Mouse (Mus musculus): ENCODE results near the gene Csk.

The Csk gene

GRCm38 (mm10) chr9:57657843-57658242 lies 4.4 kb upstream of the Csk start:
- DNase-seq (ENCODE audit: low spot score), result no peak

DNA sequence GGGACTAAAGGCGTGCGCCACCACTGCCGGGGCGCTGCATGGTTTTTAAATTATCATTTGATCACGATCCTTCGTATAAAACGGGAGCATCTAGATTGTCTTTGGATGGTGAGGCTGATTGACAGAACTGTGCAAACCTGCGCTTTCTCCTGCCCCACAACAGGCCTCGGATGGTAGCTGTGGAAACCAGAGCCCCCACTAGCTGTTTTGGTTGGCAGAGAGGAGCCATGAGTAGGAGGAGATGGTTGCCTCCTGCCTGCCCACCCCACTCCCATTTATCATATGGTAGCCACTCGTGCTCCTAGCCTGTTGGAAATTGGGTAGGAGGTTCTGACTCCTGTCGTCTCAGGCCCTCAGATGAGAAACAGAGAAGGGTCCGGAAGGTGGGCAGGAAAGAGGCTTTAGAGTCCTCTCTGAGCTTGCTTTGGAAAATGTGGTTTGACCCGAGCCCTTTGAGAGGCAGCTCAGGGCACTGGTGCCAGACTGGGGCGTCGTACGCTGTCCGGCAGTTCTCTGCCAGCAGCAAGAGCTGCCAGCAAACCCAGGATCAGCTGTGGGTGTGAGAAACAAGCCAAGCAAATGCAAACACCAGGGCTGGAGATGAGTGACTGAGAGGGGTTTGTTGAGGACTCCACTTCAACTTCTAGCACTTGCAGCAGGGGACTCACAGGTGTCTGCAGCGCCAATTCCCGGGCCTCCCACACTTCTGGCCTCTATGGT lies 3.4 kb upstream of the Csk start:
- no peak for DNase-seq (ENCODE audit: low spot score)

DNA sequence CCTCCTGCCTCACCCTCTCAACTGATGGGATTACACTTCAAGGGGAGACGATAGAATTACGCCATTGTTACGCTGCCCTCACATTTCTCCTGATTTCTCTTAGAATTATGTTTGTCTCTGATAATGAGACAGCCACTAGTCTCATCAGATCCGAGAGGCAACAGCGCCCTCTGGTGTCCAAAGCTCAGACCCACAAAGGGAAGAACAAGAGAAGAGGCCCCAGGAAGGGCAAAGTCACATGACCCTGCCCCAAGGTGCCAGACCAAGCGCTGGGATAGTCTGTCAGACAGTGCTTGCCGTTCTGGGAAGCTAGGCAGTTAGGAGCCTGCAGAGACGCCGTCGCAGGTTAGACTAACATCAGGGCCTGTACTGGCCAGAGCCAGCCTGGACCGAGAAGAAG lies 2.3 kb upstream of the Csk start:
- peak; percentile 97 for DNase-seq (ENCODE audit: low spot score)

- DNase-seq (ENCODE audit: low spot score), result no peak
Observed at GRCm38 (mm10) chr9:57654966-57655365, 1.5 kb upstream of the Csk start.

DNA sequence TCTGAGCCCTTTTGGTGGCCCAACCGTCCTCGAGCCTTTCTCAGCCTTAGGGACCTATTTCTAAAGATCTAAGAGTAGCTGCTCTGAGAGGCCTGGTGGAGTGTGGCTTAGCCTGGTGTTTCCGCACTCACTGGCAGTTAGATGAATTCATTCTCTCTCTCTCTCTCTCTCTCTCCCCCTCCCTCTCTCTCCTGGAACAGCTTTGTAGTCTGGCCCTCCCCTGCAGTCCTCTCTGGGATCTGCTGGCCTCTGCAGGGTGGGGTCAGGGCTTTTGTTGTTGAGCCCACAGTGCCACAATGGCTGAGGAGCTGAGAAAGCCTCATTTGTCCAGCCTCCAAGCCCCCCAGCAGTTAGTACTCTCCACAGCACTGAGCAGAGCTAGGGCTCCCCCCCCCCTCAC lies 576 bp downstream of the Csk start:
- no peak for DNase-seq (ENCODE audit: low spot score)

- no peak for DNase-seq (ENCODE audit: low spot score)
Observed at GRCm38 (mm10) chr9:57652351-57652750, 1.1 kb downstream of the Csk start.

DNA sequence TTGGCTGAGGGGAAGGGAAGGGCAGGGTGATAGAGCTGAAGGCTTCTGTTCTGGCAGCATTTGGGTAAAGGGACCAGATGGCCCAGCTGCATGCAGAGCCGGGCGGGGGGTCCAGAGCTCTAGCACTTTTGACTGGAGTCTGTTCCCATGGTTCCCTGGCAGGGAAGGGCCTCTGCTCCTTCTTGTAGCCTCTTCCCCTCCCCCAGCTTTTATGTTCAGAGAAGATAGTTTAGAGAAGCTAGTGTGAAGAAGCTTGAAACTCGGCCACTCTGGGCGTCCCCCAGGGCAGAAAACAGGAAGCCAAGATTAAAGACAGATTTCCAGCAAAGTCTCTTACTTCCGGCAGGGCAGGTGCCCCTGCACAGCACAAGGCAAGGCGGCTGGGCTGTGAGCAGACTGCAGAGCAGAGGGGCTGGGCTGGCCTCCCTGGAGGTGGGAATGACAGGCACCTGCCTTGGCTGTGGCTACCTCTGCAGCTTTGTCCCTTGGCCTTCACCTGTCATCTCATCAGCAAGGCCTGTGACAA lies 2.6 kb downstream of the Csk start:
- DNase-seq (ENCODE audit: low spot score), result no peak

DNA sequence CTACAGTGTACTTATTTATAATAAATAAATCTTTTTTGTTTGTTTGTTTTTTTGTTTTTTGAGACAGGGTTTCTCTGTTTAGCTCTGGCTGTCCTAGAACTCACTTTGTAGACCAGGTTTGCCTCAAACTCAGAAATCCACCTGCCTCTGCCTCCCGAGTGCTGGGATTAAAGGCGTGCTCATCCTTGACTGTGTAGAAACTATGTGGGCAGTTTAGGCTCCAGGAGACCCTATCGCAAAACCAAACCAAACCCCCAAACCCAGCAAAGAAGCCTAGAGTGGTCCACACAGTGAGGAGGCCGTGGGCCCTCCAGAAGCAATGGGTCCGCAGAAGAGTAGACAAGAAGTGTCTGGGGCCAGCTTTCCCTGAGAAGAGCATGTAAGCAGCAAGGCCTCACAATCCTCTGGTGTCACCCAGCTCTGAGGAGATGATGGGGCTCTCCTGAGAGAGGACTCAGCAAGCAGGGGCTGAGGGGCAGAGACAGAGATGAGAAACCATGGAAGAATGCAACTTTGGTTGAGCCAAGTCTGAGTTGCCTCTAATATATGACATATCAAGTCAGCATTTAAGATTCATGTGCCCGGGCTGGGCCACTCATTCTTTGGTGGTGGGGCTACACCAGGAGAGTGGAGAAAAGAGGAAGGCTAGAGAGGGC lies 3.2 kb downstream of the Csk start:
- no peak for DNase-seq (ENCODE audit: low spot score)

DNA sequence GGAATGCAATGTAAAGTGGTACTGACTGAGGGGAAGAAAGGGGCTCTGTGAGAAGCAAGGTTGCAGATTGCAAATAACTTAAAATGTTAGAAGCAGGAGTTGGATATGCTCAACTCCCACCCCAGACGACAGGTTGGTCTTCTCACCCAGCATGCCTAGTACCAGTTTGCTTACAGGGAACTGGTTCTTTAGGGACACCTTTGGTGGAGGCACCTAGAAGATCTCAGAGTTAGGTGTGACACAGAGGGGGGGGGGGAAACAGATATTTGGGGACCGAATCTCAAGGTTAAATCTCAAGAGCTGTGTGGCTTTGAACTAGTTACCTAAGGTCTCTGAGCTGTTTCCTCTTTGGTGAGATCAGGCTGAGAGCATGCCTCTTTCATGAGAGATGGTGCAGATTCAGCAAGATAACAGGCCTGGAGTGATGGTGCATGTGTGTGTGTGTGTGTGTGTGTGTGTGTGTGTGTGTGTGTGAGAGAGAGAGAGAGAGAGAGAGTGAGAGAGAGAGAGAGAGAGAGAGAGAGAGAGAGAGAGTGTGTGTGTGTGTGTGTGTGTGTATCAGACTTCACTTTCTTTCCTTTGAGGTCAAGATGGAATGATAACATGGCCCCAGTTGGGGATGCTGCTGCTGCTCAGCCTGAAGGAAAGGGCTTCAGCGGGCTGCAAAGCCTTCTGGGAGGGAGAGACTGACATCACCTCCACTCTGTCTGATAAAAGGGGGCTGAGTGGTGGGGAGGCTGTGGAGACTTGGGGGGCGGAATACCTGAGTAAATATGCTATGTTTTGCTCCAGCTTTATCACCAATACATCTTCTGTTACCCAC lies 5.9 kb downstream of the Csk start:
- no peak for DNase-seq (ENCODE audit: low spot score)

DNA sequence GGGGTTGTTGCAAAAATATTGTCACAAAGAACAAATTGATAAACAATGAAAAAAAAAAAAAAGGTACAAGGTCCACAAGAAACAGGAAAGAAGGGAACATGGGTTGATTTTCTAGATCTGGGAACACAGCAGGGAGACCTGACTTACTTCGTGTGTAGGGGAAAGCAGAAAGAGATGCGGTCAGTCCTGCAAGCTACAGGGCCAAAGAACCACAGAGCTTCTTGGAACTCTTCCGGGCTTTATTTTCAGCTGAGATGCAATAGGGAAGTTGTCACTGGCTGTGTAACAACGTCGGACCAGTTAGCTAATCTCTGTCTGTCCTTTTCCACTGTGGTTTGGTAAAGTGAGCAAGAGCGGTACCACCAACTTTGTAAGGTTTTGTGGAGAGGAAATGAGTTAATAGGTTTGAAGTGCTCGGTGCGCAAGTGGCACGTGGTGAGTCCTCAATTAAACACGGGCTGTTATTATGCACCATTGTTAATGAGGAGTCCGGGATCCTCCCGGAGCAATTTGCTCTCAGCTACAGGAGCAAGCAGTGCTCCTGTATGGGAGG lies 6.8 kb downstream of the Csk start:
- DNase-seq (ENCODE audit: low spot score), result no peak

DNA sequence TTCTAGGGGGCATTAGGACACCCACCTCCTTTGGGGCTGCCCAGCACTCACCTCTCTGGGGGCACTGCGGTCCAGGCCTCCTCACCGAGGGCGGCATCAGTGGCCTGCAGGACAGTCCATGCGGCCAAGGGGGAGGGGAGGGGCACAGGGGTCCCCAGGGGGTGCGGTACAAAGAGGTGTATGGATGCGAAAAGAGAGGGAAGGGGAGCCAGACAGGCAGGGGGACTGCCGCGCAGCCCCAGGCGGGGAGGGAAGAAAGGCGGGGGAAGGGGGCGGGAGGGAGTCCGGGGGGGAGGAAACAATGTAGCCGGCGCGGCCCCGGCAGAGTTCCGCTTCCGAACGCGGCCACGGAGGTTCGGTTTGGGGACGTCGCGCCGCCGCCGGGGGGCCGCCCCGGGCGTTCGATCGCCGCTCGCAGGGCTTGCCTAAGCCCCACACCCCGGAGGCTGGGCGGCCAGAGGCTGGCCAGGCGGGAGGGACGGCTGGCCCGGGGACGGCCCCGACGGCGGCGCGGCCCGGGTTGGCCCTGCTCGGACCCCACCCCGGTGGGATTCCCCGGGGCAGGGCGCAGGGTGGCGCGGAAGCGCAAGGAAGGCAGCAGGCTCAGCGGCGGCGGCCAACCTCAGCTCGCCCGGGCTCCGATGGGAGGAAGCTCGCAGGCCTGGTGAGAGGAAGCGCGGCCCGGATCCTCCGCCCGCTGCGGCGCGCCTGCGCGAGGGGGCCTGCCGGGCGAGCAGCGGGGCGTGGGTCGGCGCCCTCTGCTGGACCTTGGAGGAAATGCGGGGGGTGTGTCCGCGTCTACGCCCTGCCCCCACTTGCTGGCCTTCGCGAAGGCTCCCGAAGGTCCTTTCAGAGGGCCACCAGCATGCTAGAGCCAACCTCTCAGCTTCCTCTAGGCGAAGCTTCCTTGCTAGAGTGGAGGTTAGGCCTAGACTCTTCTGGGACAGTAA lies 8.2 kb downstream of the Csk start:
- peak; percentile 76 for DNase-seq (ENCODE audit: low spot score)

DNA sequence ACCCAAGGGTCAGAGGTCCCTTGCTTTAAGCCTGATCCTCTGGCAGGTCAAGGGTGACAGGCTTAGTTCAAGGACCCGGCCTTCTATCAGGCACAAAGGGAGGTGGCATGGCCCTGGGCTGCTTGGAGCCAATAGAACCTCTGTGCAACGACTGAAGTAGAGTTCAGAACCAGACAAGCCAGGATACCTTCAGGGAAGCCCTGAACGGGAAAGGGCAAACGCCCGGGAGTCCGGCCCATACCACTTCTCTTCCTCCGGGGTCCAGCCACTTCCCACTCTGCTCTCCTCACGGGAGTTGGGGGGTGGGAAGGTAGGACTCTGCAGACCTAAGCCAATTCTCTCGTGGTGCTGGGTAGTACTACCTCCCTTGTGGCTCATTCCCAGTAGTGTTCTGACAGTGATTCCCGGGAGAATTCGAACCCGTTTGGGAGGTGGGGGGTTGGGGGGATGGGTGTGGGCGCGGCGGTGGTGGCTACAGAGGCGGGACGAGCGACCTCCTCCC lies 8.9 kb downstream of the Csk start:
- DNase-seq (ENCODE audit: low spot score), result no peak

- DNase-seq (ENCODE audit: low spot score), result no peak
Observed at GRCm38 (mm10) chr9:57643856-57644180, 9.6 kb downstream of the Csk start.

GRCm38 (mm10) chr9:57643169-57643855 lies 10.1 kb downstream of the Csk start:
- DNase-seq (ENCODE audit: low spot score), result no peak

DNA sequence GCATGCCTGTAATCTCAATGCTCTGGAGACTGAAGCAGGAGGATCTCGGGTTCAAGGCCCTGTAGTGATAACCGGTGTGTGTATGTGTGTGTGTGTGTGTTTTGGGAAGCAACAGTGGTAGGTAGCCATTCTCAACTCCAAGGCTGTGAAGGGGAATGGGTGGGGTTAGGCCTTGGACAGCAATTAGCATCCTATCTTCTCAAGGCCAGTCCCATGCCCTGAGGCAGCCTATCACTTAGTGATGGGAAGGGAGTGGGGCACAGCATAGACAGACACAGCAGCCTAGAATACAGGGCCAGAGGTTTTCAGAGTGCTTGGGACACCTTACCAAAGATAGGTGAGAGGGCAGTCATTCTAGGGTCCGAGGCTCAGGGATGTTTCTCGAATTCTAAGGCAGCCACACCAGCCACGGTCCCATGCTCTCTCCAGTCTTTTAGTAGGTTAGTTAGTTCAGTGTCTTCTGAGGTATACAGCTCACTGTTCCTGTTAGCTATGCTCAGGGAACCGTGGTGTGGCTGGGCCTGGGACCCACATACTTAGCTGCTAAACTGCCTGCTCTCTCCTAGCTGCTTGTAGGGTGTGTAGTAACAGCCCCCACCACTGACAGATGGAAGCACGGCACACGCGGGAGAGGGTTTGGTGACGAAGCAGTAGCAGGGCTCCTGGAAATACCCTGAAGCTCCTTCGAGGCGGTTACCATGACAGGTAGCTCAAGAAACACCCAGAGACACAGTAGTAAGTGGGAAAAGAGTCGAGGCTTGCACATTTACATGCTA lies 11.5 kb downstream of the Csk start:
- no peak for DNase-seq (ENCODE audit: low spot score)

DNA sequence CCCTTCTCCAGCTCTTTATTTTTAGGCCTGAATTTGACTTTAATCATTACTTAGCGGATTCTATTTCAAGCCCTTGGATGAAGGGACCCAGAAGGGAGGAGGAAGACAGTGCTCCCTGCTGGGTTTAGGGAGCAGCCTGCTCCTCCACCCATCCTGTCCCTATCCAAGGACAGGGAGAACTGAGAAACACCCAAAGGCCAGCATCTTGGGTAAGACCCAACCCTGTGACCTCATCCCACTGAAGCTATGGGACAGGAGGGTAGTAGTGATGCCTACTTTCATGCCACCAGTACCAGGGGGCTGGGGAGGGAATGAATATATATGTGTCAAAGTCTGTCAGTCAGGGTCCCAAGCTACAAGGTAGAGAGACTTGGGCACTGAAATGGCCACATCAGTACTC lies 12.4 kb downstream of the Csk start:
- no peak for DNase-seq (ENCODE audit: low spot score)

- no peak for DNase-seq (ENCODE audit: low spot score)
Observed at GRCm38 (mm10) chr9:57640384-57640783, 13.0 kb downstream of the Csk start.

DNA sequence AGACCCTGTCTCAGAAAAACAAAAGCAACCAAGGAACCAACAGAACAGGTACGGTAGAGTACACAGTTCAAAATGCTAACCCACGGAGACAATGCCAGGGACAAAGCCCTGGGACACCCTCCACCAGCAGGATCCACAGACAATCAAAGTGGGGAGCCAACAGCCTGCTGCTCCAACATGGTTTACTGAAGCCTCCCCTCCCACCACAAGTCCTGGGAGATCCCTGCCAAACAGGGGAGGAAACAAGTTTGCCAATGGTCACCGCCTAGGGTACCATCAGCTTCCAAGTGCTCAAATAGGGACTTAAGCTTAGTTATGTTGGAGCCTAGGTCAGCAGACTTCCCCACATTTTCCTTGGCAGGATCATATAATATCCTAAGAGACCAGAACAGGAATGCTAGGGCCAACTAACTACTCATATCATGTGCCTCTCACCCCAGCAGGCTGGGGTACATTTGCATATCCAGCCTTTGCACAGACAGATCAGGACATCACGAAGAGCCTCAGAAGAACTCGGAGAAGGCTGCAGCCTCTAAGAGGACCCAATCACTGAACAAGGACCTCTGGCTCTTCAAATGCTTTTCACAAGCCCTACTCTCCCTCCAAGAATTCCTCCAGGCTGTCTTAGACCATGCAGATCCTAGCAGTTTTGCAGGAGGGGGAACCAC lies 13.6 kb downstream of the Csk start:
- DNase-seq (ENCODE audit: low spot score), result no peak
